Mouse (Mus musculus) retina, postnatal 7 days (tissue): ENCODE data around the gene Frmpd4.

Experiments used
- DNase-seq: peaks from one replicate; pipeline ENCODE4 v3.0.0-alpha.2; 2012; ENCODE audit warnings: low read depth, low spot score

Gene Frmpd4

GRCm38 (mm10) chrX:167552827-167553226 is 1024.2 kb downstream of the Frmpd4 start:
- DNase-seq = no peak

GRCm38 (mm10) chrX:167523151-167523550 is 1053.9 kb downstream of the Frmpd4 start:
- DNase-seq = no peak

- no peak for DNase-seq
Measured at GRCm38 (mm10) chrX:167522528-167522927, 1054.5 kb downstream of the Frmpd4 start.

GRCm38 (mm10) chrX:167518440-167518839 is 1058.6 kb downstream of the Frmpd4 start:
- no peak for DNase-seq

GRCm38 (mm10) chrX:167497780-167498179 is 1079.3 kb downstream of the Frmpd4 start:
- DNase-seq = peak; percentile 30

- no peak for DNase-seq
Measured at GRCm38 (mm10) chrX:167492265-167492664, 1084.8 kb downstream of the Frmpd4 start.

GRCm38 (mm10) chrX:167491589-167492207 is 1085.3 kb downstream of the Frmpd4 start:
- DNase-seq = no peak

- DNase-seq = no peak
Measured at GRCm38 (mm10) chrX:167483409-167484177, 1093.4 kb downstream of the Frmpd4 start.

- DNase-seq = no peak
Measured at GRCm38 (mm10) chrX:167477636-167478035, 1099.4 kb downstream of the Frmpd4 start.

GRCm38 (mm10) chrX:167434883-167435282 is 1142.1 kb downstream of the Frmpd4 start:
- no peak for DNase-seq

GRCm38 (mm10) chrX:167433950-167434349 is 1143.1 kb downstream of the Frmpd4 start:
- DNase-seq = no peak
